Mouse (Mus musculus): ENCODE results near the gene Hsd17b6. TPM values are rescaled to one million over a fixed set of nuclear protein-coding genes. Genes with fewer than 3 reads are reported as not detected.
A peak's percentile ranks its signal among the peaks of the same experiment; 100 is the strongest.
"Not testable (repeated sequence)": the region's sequence is repeated elsewhere in the genome, so short reads cannot be mapped to it uniquely, and the experiment has no call there.

The Hsd17b6 gene
- 0.14 and 0.20 TPM in 2 replicates for polyA plus RNA-seq (2015; fragmentation: Nextera tagmentation; extraction: Ambion mirVana)

GRCm38 (mm10) chr10:128007446-128007845 is at the start of gene Hsd17b6:
Hsd17b6 (minus strand) TSS chr10:128007611.
- no peak within 1 kb of the TSS for H3K4me2 ChIP-seq (ENCODE audit: low read depth, low read length)
- ATAC-seq (ENCODE audit: low read depth): no peak
- H3K4me1 ChIP-seq (ENCODE audit: control insufficient read depth, low read depth, low read length): no peaks in the 10 kb centered on the region
- no peak within 1 kb of the TSS for H3K9ac ChIP-seq (ENCODE audit: low read depth, low read length)
- H3K4me3 ChIP-seq (ENCODE audit: low read depth, low read length): no peak within 1 kb of the TSS
- no peak within 1 kb of the TSS for H3K27ac ChIP-seq (ENCODE audit: low read length)
- H3K36me3 ChIP-seq (ENCODE audit: control insufficient read depth, insufficient read depth): no peaks in the 10 kb centered on the region
- no peaks in the 10 kb centered on the region for H3K27me3 ChIP-seq (ENCODE audit: control insufficient read depth, insufficient read depth, low read depth, low read length)
- WGBS (ENCODE audit: insufficient replicate concordance): 71% methylated on average over 1 of the region's 1 CpGs
- no peaks in the 10 kb centered on the region for H3K9me3 ChIP-seq (replicated peaks; ENCODE audit: control insufficient read depth, low read length)

GRCm38 (mm10) chr10:128053001-128053400 is 45.6 kb upstream of the Hsd17b6 start:
- Histone ChIP-seq H3K9ac (ENCODE audit: low read depth, low read length) (no peak overlapping the region), H3K36me3 (ENCODE audit: control insufficient read depth, insufficient read depth) (peaks cover 23% of the 10 kb centered on the region), H3K4me2 (ENCODE audit: low read depth, low read length) (no peak overlapping the region), H3K9me3 (replicated peaks; ENCODE audit: control insufficient read depth, low read length) (no peaks in the 10 kb centered on the region), H3K27ac (ENCODE audit: low read length) (no peak overlapping the region), H3K4me1 (ENCODE audit: control insufficient read depth, low read depth, low read length) (peaks cover 3% of the 10 kb centered on the region), H3K27me3 (ENCODE audit: control insufficient read depth, insufficient read depth, low read depth, low read length) (no peaks in the 10 kb centered on the region), H3K4me3 (ENCODE audit: low read depth, low read length) (no peak overlapping the region)
- WGBS (ENCODE audit: insufficient replicate concordance): 87% methylated on average over 8 of the region's 8 CpGs
- no peak for ATAC-seq (ENCODE audit: low read depth)

GRCm38 (mm10) chr10:128052136-128052535 is 44.7 kb upstream of the Hsd17b6 start:
- not testable (repeated sequence) for H3K27me3 ChIP-seq (ENCODE audit: control insufficient read depth, insufficient read depth, low read depth, low read length); ATAC-seq (ENCODE audit: low read depth)

GRCm38 (mm10) chr10:128051589-128051988 is 44.2 kb upstream of the Hsd17b6 start:
- H3K4me2 ChIP-seq (ENCODE audit: low read depth, low read length): no peak overlapping the region
- no peaks in the 10 kb centered on the region for H3K4me1 ChIP-seq (ENCODE audit: control insufficient read depth, low read depth, low read length)
- no peak overlapping the region for H3K4me3 ChIP-seq (ENCODE audit: low read depth, low read length)
- no peaks in the 10 kb centered on the region for H3K9me3 ChIP-seq (replicated peaks; ENCODE audit: control insufficient read depth, low read length)
- 87% methylated on average over 5 of the region's 5 CpGs for WGBS (ENCODE audit: insufficient replicate concordance)
- H3K27ac ChIP-seq (ENCODE audit: low read length): no peak overlapping the region
- no peak for ATAC-seq (ENCODE audit: low read depth)
- H3K9ac ChIP-seq (ENCODE audit: low read depth, low read length): no peak overlapping the region
- no peaks in the 10 kb centered on the region for H3K27me3 ChIP-seq (ENCODE audit: control insufficient read depth, insufficient read depth, low read depth, low read length)
- H3K36me3 ChIP-seq (ENCODE audit: control insufficient read depth, insufficient read depth): peaks cover 33% of the 10 kb centered on the region

More at GRCm38 (mm10) chr10:128052136-128052535, 44.7 kb upstream of the Hsd17b6 start:
- H3K27ac ChIP-seq (ENCODE audit: low read length); H3K4me3 ChIP-seq (ENCODE audit: low read depth, low read length); H3K4me1 ChIP-seq (ENCODE audit: control insufficient read depth, low read depth, low read length); H3K9ac ChIP-seq (ENCODE audit: low read depth, low read length); H3K9me3 ChIP-seq (replicated peaks; ENCODE audit: control insufficient read depth, low read length); H3K4me2 ChIP-seq (ENCODE audit: low read depth, low read length): not testable (repeated sequence)
- H3K36me3 ChIP-seq (ENCODE audit: control insufficient read depth, insufficient read depth): peaks cover 29% of the 10 kb centered on the region
- WGBS (ENCODE audit: insufficient replicate concordance): 85% methylated on average over 1 of the region's 2 CpGs

GRCm38 (mm10) chr10:128050355-128050754 is 42.9 kb upstream of the Hsd17b6 start:
- ATAC-seq (ENCODE audit: low read depth): no peak
- Histone ChIP-seq H3K27me3 (ENCODE audit: control insufficient read depth, insufficient read depth, low read depth, low read length) (no peaks in the 10 kb centered on the region), H3K4me3 (ENCODE audit: low read depth, low read length) (no peak overlapping the region), H3K36me3 (ENCODE audit: control insufficient read depth, insufficient read depth) (peaks cover 46% of the 10 kb centered on the region), H3K4me2 (ENCODE audit: low read depth, low read length) (no peak overlapping the region), H3K27ac (ENCODE audit: low read length) (no peak overlapping the region), H3K9me3 (replicated peaks; ENCODE audit: control insufficient read depth, low read length) (no peaks in the 10 kb centered on the region), H3K9ac (ENCODE audit: low read depth, low read length) (no peak overlapping the region), H3K4me1 (ENCODE audit: control insufficient read depth, low read depth, low read length) (no peaks in the 10 kb centered on the region; the same call in 1 of the 2 replicates)
- WGBS (ENCODE audit: insufficient replicate concordance): 83% methylated on average over 2 of the region's 2 CpGs

- Histone ChIP-seq H3K36me3 (ENCODE audit: control insufficient read depth, insufficient read depth) (peaks cover 50% of the 10 kb centered on the region), H3K9me3 (replicated peaks; ENCODE audit: control insufficient read depth, low read length) (no peaks in the 10 kb centered on the region), H3K27me3 (ENCODE audit: control insufficient read depth, insufficient read depth, low read depth, low read length) (no peaks in the 10 kb centered on the region), H3K4me2 (ENCODE audit: low read depth, low read length) (no peak overlapping the region), H3K4me3 (ENCODE audit: low read depth, low read length) (no peak overlapping the region), H3K9ac (ENCODE audit: low read depth, low read length) (no peak overlapping the region), H3K4me1 (ENCODE audit: control insufficient read depth, low read depth, low read length) (peaks cover 2% of the 10 kb centered on the region; the same call in 1 of the 2 replicates), H3K27ac (ENCODE audit: low read length) (no peak overlapping the region)
- no peak for ATAC-seq (ENCODE audit: low read depth)
- 88% methylated on average over 2 of the region's 2 CpGs for whole genome bisulfite sequencing (ENCODE audit: insufficient replicate concordance)
Measured at GRCm38 (mm10) chr10:128049741-128050140, 42.3 kb upstream of the Hsd17b6 start.

GRCm38 (mm10) chr10:128048157-128048556 is 40.7 kb upstream of the Hsd17b6 start:
- WGBS (ENCODE audit: insufficient replicate concordance): 93% methylated on average over 8 of the region's 8 CpGs

GRCm38 (mm10) chr10:128043041-128043835 is 35.8 kb upstream of the Hsd17b6 start:
- Histone ChIP-seq H3K27ac (ENCODE audit: low read length) (0 out of 2 replicates have a peak overlapping the region, but pooled peaks have one; percentile 5), H3K36me3 (ENCODE audit: control insufficient read depth, insufficient read depth) (peaks cover 54% of the 10 kb centered on the region), H3K9me3 (replicated peaks; ENCODE audit: control insufficient read depth, low read length) (no peaks in the 10 kb centered on the region), H3K4me2 (ENCODE audit: low read depth, low read length) (no peak overlapping the region), H3K27me3 (ENCODE audit: control insufficient read depth, insufficient read depth, low read depth, low read length) (no peaks in the 10 kb centered on the region), H3K9ac (ENCODE audit: low read depth, low read length) (no peak overlapping the region), H3K4me1 (ENCODE audit: control insufficient read depth, low read depth, low read length) (peaks cover 29% of the 10 kb centered on the region), H3K4me3 (ENCODE audit: low read depth, low read length) (no peak overlapping the region)
- ATAC-seq (ENCODE audit: low read depth): no peak
- WGBS (ENCODE audit: insufficient replicate concordance): 51% methylated on average over 3 of the region's 3 CpGs

More at GRCm38 (mm10) chr10:128048157-128048556, 40.7 kb upstream of the Hsd17b6 start:
- no peak overlapping the region for H3K27ac ChIP-seq (ENCODE audit: low read length)
- H3K4me3 ChIP-seq (ENCODE audit: low read depth, low read length): no peak overlapping the region
- no peak overlapping the region for H3K9ac ChIP-seq (ENCODE audit: low read depth, low read length)
- H3K4me1 ChIP-seq (ENCODE audit: control insufficient read depth, low read depth, low read length): peaks cover 7% of the 10 kb centered on the region
- H3K36me3 ChIP-seq (ENCODE audit: control insufficient read depth, insufficient read depth): peaks cover 57% of the 10 kb centered on the region
- ATAC-seq (ENCODE audit: low read depth): no peak
- no peak overlapping the region for H3K4me2 ChIP-seq (ENCODE audit: low read depth, low read length)
- H3K27me3 ChIP-seq (ENCODE audit: control insufficient read depth, insufficient read depth, low read depth, low read length): no peaks in the 10 kb centered on the region
- no peaks in the 10 kb centered on the region for H3K9me3 ChIP-seq (replicated peaks; ENCODE audit: control insufficient read depth, low read length)

- no peak for ATAC-seq (ENCODE audit: low read depth)
- H3K4me2 ChIP-seq (ENCODE audit: low read depth, low read length): no peak overlapping the region
- 76% methylated on average over 3 of the region's 3 CpGs for WGBS (ENCODE audit: insufficient replicate concordance)
- H3K9me3 ChIP-seq (replicated peaks; ENCODE audit: control insufficient read depth, low read length): no peaks in the 10 kb centered on the region
- H3K9ac ChIP-seq (ENCODE audit: low read depth, low read length): no peak overlapping the region
- peaks cover 35% of the 10 kb centered on the region for H3K4me1 ChIP-seq (ENCODE audit: control insufficient read depth, low read depth, low read length)
- no peak overlapping the region for H3K4me3 ChIP-seq (ENCODE audit: low read depth, low read length)
- H3K36me3 ChIP-seq (ENCODE audit: control insufficient read depth, insufficient read depth): peaks cover 46% of the 10 kb centered on the region
- H3K27ac ChIP-seq (ENCODE audit: low read length): no peak overlapping the region
- no peaks in the 10 kb centered on the region for H3K27me3 ChIP-seq (ENCODE audit: control insufficient read depth, insufficient read depth, low read depth, low read length)
Measured at GRCm38 (mm10) chr10:128042466-128042865, 35.1 kb upstream of the Hsd17b6 start.

Data from liver, embryonic 16.5 days (tissue).